Mouse (Mus musculus) right cerebral cortex, postnatal 36 days (tissue): ENCODE data around the gene Olfr638.
"Not testable (repeated sequence)": the region's sequence is repeated elsewhere in the genome, so short reads cannot be mapped to it uniquely, and the experiment has no call there.

Source experiments
- DNase-seq, 2 experiments: peaks; one replicate each; pipeline ENCODE4 v3.0.0; 2022; ENCODE audit warnings: low spot score in 2 of 2, mixed read lengths in 1 of 2

Olfr638 gene

GRCm38 (mm10) chr7:103998446-103998845, at the start of gene Olfr638:
Gene Olfr638, plus strand, starts transcription at chr7:103998746.
- no peak for DNase-seq

- DNase-seq: not testable (repeated sequence)
Observed at GRCm38 (mm10) chr7:103966873-103967272, 31.7 kb upstream of the Olfr638 start.

- no peak for DNase-seq
Observed at GRCm38 (mm10) chr7:103970852-103971251, 27.7 kb upstream of the Olfr638 start, which contains the start of gene Olfr635. Gene Olfr635, plus strand, starts transcription at chr7:103971152.

- no peak for DNase-seq
Observed at GRCm38 (mm10) chr7:103971782-103972181, 26.8 kb upstream of the Olfr638 start.

GRCm38 (mm10) chr7:103999124-103999523, 578 bp downstream of the Olfr638 start:
- no peak for DNase-seq

- no peak for DNase-seq
Observed at GRCm38 (mm10) chr7:104017203-104017602, 18.7 kb downstream of the Olfr638 start, which contains the start of gene Olfr639. Gene Olfr639, minus strand, starts transcription at chr7:104017303.

GRCm38 (mm10) chr7:104018953-104019352, 20.4 kb downstream of the Olfr638 start:
- DNase-seq: no peak

- no peak for DNase-seq
Observed at GRCm38 (mm10) chr7:104021651-104022050, 23.1 kb downstream of the Olfr638 start.

GRCm38 (mm10) chr7:104025473-104025872, 26.9 kb downstream of the Olfr638 start, which contains the start of gene Olfr640:
Gene Olfr640, minus strand, starts transcription at chr7:104025573.
- DNase-seq: no peak

GRCm38 (mm10) chr7:104026978-104027377, 28.4 kb downstream of the Olfr638 start:
- DNase-seq: no peak

- no peak for DNase-seq
Observed at GRCm38 (mm10) chr7:104035145-104035544, 36.6 kb downstream of the Olfr638 start, which contains the start of gene Olfr641. Gene Olfr641, plus strand, starts transcription at chr7:104035445.

GRCm38 (mm10) chr7:104050745-104051144, 52.2 kb downstream of the Olfr638 start:
- no peak for DNase-seq

- no peak for DNase-seq
Observed at GRCm38 (mm10) chr7:104052566-104052965, 54.0 kb downstream of the Olfr638 start, which contains the start of gene Olfr642. Gene Olfr642, minus strand, starts transcription at chr7:104052666.
